Mouse (Mus musculus) ES-Bruce4 (cell line): ENCODE data around the gene March1.

Experiments
- CTCF ChIP-seq: IDR thresholded peaks from one replicate; pipeline ENCODE4 v1.8.1; 2011; ENCODE audit warnings: low read depth, low read length
- POLR2A ChIP-seq: IDR thresholded peaks from one replicate; pipeline ENCODE4 v1.8.1; 2011; ENCODE audit warnings: low read length; ENCODE audit not compliant: insufficient read depth

DNA sequence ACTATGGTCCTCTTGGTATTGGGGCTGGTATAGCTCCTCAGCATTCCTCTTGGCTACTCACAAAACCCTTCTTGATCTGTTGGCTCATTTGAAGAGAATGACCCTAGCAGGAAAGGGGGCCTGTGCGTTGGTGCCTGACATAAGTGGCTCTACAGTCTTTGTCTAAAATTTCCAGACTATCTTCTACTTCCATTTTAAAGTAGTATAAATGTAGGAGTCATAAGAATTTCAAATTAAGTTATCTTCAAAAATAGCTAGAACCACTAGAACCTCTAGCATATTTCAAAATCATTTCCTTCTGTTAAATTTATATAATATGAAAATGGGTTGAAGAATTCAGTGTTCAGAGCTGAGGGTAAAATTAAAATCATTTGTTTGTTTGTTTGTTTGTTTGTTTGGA is 541.9 kb downstream of the March1 start:
- TF ChIP-seq POLR2A, result no peak
- no peak for TF ChIP-seq CTCF
